Mouse (Mus musculus) kidney, embryonic 16.5 days (tissue): ENCODE results near the gene Acsm2. TPM values are rescaled to one million over a fixed set of nuclear protein-coding genes. Genes with fewer than 3 reads are reported as not detected.
A peak's percentile ranks its signal among the peaks of the same experiment; 100 is the strongest.
"Not testable (repeated sequence)": the region's sequence is repeated elsewhere in the genome, so short reads cannot be mapped to it uniquely, and the experiment has no call there.

Source experiments
- ATAC-seq: fragments of 200-750 bp; cut with Nextera tagmentation; 2 replicates; pipeline ENCODE4 v1.8.0; 2017; ENCODE audit warnings: moderate TSS enrichment; ENCODE audit not compliant: low FRiP score, low TSS enrichment
- H3K27ac ChIP-seq: fragments of 300-500 bp; sonication (generic); 2 replicates; pipeline ENCODE4 v1.5.1; 2014; ENCODE audit warnings: low read length
- H3K27me3 ChIP-seq: fragments of 300-500 bp; sonication (generic); 2 replicates; pipeline ENCODE4 v1.6.1; 2014; ENCODE audit warnings: low read length, control low read depth, mixed read lengths; ENCODE audit not compliant: insufficient read depth
- H3K36me3 ChIP-seq: fragments of 300-500 bp; sonication (generic); 2 replicates; pipeline ENCODE4 v1.6.1; 2014; ENCODE audit warnings: low read length, control low read depth, mixed read lengths; ENCODE audit not compliant: insufficient read depth
- H3K4me1 ChIP-seq: fragments of 300-500 bp; sonication (generic); 2 replicates; pipeline ENCODE4 v1.6.1; 2014; ENCODE audit warnings: low read length, control low read depth, mixed read lengths; ENCODE audit not compliant: insufficient read depth
- H3K4me2 ChIP-seq: fragments of 300-500 bp; sonication (generic); replicated peaks from 2 replicates; pipeline ENCODE4 v1.6.1; 2014; ENCODE audit warnings: low read depth, low read length
- H3K4me3 ChIP-seq: fragments of 300-500 bp; sonication (generic); 2 replicates; pipeline ENCODE4 v1.5.1; 2014; ENCODE audit warnings: mild to moderate bottlenecking, low read length
- H3K9ac ChIP-seq: fragments of 300-500 bp; sonication (generic); replicated peaks from 2 replicates; pipeline ENCODE4 v1.6.1; 2014; ENCODE audit warnings: low read length
- H3K9me3 ChIP-seq: fragments of 300-500 bp; sonication (generic); 2 replicates; pipeline ENCODE4 v1.6.1; 2016; ENCODE audit warnings: low read length, control low read depth
- WGBS: fragments of 180-500 bp; shearing (Covaris S2); extraction: QIAGEN DNeasy Blood & Tissue Kit; methylation state at CpG from one replicate; pipeline ENCODE4 v1.1.7; 2014; 5-methylcytosine and 5-hydroxymethylcytosine counted together
- polyA plus RNA-seq: library from polyadenylated mRNA; unstranded; fragments of >200 nt; fragmentation: Nextera tagmentation; extraction: Ambion mirVana; gene quantifications from 2 replicates; pipeline ENCODE4 v1.2.1, GENCODE M21; 2015

Gene Acsm2
- polyA plus RNA-seq, 1 experiment from 2014 or later = 59.8 TPM

- Histone ChIP-seq H3K4me2 (no peak overlapping the region), H3K4me3 (no peak overlapping the region), H3K36me3 (no peaks in the 10 kb centered on the region), H3K9me3 (no peaks in the 10 kb centered on the region), H3K4me1 (0 out of 2 replicates have a peak, but pooled peaks cover 6% of the 10 kb centered on the region), H3K9ac (no peak overlapping the region), H3K27ac (no peak overlapping the region), H3K27me3 (no peaks in the 10 kb centered on the region)
- WGBS = 63% methylated on average over 3 of the region's 3 CpGs
- no peak for ATAC-seq
Measured at GRCm38 (mm10) chr7:119559789-119560451, 5.8 kb downstream of the Acsm2 start.

GRCm38 (mm10) chr7:119560452-119560835 is 6.3 kb downstream of the Acsm2 start:
- 77% methylated on average over 3 of the region's 3 CpGs for WGBS

GRCm38 (mm10) chr7:119561441-119561840 is 7.3 kb downstream of the Acsm2 start:
- Histone ChIP-seq H3K27me3 (no peaks in the 10 kb centered on the region), H3K4me1 (0 out of 2 replicates have a peak, but pooled peaks cover 6% of the 10 kb centered on the region), H3K9ac (no peak overlapping the region), H3K4me3 (no peak overlapping the region), H3K36me3 (no peaks in the 10 kb centered on the region), H3K27ac (no peak overlapping the region), H3K9me3 (no peaks in the 10 kb centered on the region), H3K4me2 (no peak overlapping the region)
- 44% methylated on average over 4 of the region's 4 CpGs for WGBS
- ATAC-seq = 0 out of 2 replicates have a peak, but pooled peaks have one; percentile 27

More at GRCm38 (mm10) chr7:119560452-119560835, 6.3 kb downstream of the Acsm2 start:
- H3K9ac ChIP-seq = no peak overlapping the region
- no peak overlapping the region for H3K27ac ChIP-seq
- H3K27me3 ChIP-seq = no peaks in the 10 kb centered on the region
- no peak overlapping the region for H3K4me2 ChIP-seq
- no peak overlapping the region for H3K4me3 ChIP-seq
- no peaks in the 10 kb centered on the region for H3K36me3 ChIP-seq
- 0 out of 2 replicates have a peak, but pooled peaks cover 6% of the 10 kb centered on the region for H3K4me1 ChIP-seq
- H3K9me3 ChIP-seq = no peaks in the 10 kb centered on the region
- ATAC-seq = 0 out of 2 replicates have a peak, but pooled peaks have one; percentile 15

- H3K27ac ChIP-seq, H3K4me2 ChIP-seq, H3K9me3 ChIP-seq, H3K4me1 ChIP-seq, ATAC-seq, H3K4me3 ChIP-seq, H3K36me3 ChIP-seq, H3K9ac ChIP-seq, H3K27me3 ChIP-seq: not testable (repeated sequence)
- WGBS = 86% methylated on average over 2 of the region's 2 CpGs
Measured at GRCm38 (mm10) chr7:119562476-119562875, 8.3 kb downstream of the Acsm2 start.

- WGBS = 59% methylated on average over 3 of the region's 3 CpGs
- H3K27ac ChIP-seq = peak overlapping the region; percentile 9
Measured at GRCm38 (mm10) chr7:119594530-119595107, 40.5 kb downstream of the Acsm2 start.

GRCm38 (mm10) chr7:119595306-119595705 is 41.2 kb downstream of the Acsm2 start:
- WGBS = 33% methylated on average over 1 of the region's 1 CpGs

More at GRCm38 (mm10) chr7:119594530-119595107, 40.5 kb downstream of the Acsm2 start:
- Histone ChIP-seq H3K9me3 (no peaks in the 10 kb centered on the region), H3K36me3 (no peaks in the 10 kb centered on the region), H3K4me1 (no peaks in the 10 kb centered on the region), H3K4me3 (no peak overlapping the region), H3K9ac (no peak overlapping the region), H3K27me3 (no peaks in the 10 kb centered on the region), H3K4me2 (no peak overlapping the region)
- ATAC-seq = peak; percentile 84

GRCm38 (mm10) chr7:119596536-119596935 is 42.4 kb downstream of the Acsm2 start:
- Histone ChIP-seq H3K9me3 (no peaks in the 10 kb centered on the region), H3K27ac (no peak overlapping the region), H3K4me3 (no peak overlapping the region), H3K4me1 (no peaks in the 10 kb centered on the region), H3K4me2 (no peak overlapping the region), H3K9ac (no peak overlapping the region), H3K27me3 (no peaks in the 10 kb centered on the region), H3K36me3 (no peaks in the 10 kb centered on the region)
- 56% methylated on average over 2 of the region's 2 CpGs for WGBS
- ATAC-seq = no peak

More at GRCm38 (mm10) chr7:119595306-119595705, 41.2 kb downstream of the Acsm2 start:
- Histone ChIP-seq H3K4me3 (no peak overlapping the region), H3K27ac (peak overlapping the region; percentile 51), H3K9ac (no peak overlapping the region), H3K27me3 (no peaks in the 10 kb centered on the region), H3K9me3 (no peaks in the 10 kb centered on the region), H3K4me2 (no peak overlapping the region), H3K4me1 (no peaks in the 10 kb centered on the region), H3K36me3 (no peaks in the 10 kb centered on the region)
- ATAC-seq = no peak

- Histone ChIP-seq H3K27ac (no peak overlapping the region), H3K4me2 (no peak overlapping the region), H3K4me1 (no peaks in the 10 kb centered on the region), H3K27me3 (no peaks in the 10 kb centered on the region), H3K9ac (no peak overlapping the region), H3K4me3 (no peak overlapping the region), H3K9me3 (no peaks in the 10 kb centered on the region), H3K36me3 (no peaks in the 10 kb centered on the region)
- no peak for ATAC-seq
- 86% methylated on average over 2 of the region's 2 CpGs for WGBS
Measured at GRCm38 (mm10) chr7:119601195-119601953, 47.2 kb downstream of the Acsm2 start.

- Histone ChIP-seq H3K9ac (no peak overlapping the region), H3K4me3 (no peak overlapping the region), H3K27me3 (no peaks in the 10 kb centered on the region), H3K36me3 (no peaks in the 10 kb centered on the region), H3K4me2 (no peak overlapping the region), H3K27ac (no peak overlapping the region), H3K9me3 (no peaks in the 10 kb centered on the region), H3K4me1 (no peaks in the 10 kb centered on the region)
- 76% methylated on average over 1 of the region's 1 CpGs for WGBS
- ATAC-seq = no peak
Measured at GRCm38 (mm10) chr7:119601954-119602317, 47.8 kb downstream of the Acsm2 start.
